Mouse (Mus musculus) megakaryocyte, embryonic 14.5 days (primary cell): Measurements from ENCODE around the gene Atn1. TPM values are rescaled to one million over a fixed set of nuclear protein-coding genes. Genes with fewer than 3 reads are reported as not detected.

Experiments
- H3K27me3 ChIP-seq: replicated peaks from 2 replicates; pipeline ENCODE3; 2012; ENCODE audit warnings: inconsistent platforms
- H3K36me3 ChIP-seq: replicated peaks from 2 replicates; pipeline ENCODE3; 2012; ENCODE audit warnings: low read length, inconsistent platforms, mixed read lengths
- H3K4me1 ChIP-seq: 2 replicates; pipeline ENCODE4 v1.6.1; 2012; ENCODE audit warnings: inconsistent platforms
- H3K4me3 ChIP-seq: replicated peaks from 2 replicates; pipeline ENCODE3; 2012; ENCODE audit warnings: moderate library complexity, mild to moderate bottlenecking, inconsistent platforms
- H3K9me3 ChIP-seq: 2 replicates; pipeline ENCODE4 v1.6.1; 2012; ENCODE audit warnings: inconsistent platforms
- FLI1 ChIP-seq: IDR thresholded peaks from 2 replicates; pipeline ENCODE4 v1.6.1; 2012; ENCODE audit warnings: low read length, inconsistent platforms, mixed read lengths
- GATA1 ChIP-seq: IDR thresholded peaks from 3 replicates; pipeline ENCODE4 v1.6.1; 2012; ENCODE audit warnings: mixed read lengths, low read length, inconsistent platforms, borderline replicate concordance
- polyA plus RNA-seq: library from polyadenylated mRNA; stranded (reverse); fragments of >175 nt; gene quantifications from 2 replicates; pipeline ENCODE4 v1.2.3, GENCODE M21; 2012; ENCODE audit warnings: low replicate concordance; ENCODE audit not compliant: insufficient read depth

Gene Atn1
- polyA plus RNA-seq, 1 experiment: 38.5 TPM

GRCm38 (mm10) chr6:124768704-124769044 is 12.3 kb upstream of the Atn1 start:
- H3K4me1 ChIP-seq: peaks cover 35% of the 10 kb centered on the region
- H3K9me3 ChIP-seq: no peaks in the 10 kb centered on the region
- no peak for TF ChIP-seq GATA1
- no peak for TF ChIP-seq FLI1
- peaks cover 66% of the 10 kb centered on the region for H3K27me3 ChIP-seq
- peak overlapping the region; percentile 93 for H3K4me3 ChIP-seq
- peaks cover 20% of the 10 kb centered on the region for H3K36me3 ChIP-seq

GRCm38 (mm10) chr6:124767920-124768703 is 11.8 kb upstream of the Atn1 start:
- peak overlapping the region; percentile 93 for H3K4me3 ChIP-seq
- TF ChIP-seq FLI1 (no peak), GATA1 (no peak)
- H3K27me3 ChIP-seq: peaks cover 67% of the 10 kb centered on the region
- peaks cover 35% of the 10 kb centered on the region for H3K4me1 ChIP-seq
- H3K9me3 ChIP-seq: no peaks in the 10 kb centered on the region
- H3K36me3 ChIP-seq: peaks cover 25% of the 10 kb centered on the region

DNA sequence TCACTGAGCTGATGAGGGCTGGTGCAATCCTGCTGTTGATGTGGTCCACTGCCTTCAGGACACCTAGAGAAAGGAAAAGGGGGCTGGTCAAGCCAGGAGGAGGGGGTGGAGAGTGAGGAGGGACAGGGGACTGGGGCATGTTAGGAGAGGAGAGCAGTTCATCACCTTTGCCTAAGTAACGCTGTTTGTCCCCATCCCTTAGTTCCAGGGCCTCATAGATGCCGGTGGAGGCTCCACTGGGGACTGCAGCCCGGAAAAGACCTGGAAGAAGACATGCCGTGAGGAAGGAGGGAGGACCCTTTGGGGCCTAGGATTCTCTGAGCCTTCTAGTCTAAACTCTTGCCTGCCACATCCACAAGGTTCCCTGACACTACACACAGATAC is 11.2 kb upstream of the Atn1 start:
- Histone ChIP-seq H3K4me1 (peaks cover 38% of the 10 kb centered on the region), H3K36me3 (peaks cover 31% of the 10 kb centered on the region), H3K9me3 (no peaks in the 10 kb centered on the region), H3K4me3 (peak overlapping the region; percentile 93), H3K27me3 (peaks cover 70% of the 10 kb centered on the region)
- TF ChIP-seq FLI1: no peak
- TF ChIP-seq GATA1: no peak

DNA sequence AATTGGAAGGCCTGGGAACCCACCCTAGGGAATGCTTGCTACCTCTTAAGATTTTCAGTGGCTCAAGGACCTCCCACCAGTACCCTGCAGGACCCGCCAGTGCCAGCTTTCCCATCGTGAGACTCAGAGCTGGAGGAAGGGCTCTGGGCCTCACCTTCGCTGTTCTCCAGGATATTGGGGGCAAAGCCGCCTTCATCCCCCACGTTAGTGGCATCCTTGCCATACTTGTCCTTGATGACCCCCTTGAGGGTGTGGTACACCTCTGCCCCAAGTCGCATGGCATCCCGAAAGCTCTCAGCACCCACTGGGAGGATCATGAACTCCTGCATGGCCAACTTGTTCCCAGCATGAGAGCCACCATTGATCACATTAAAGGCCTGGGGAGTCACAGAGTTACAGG is 9.6 kb upstream of the Atn1 start:
- no peak for TF ChIP-seq GATA1
- no peak for TF ChIP-seq FLI1
- peaks cover 40% of the 10 kb centered on the region for H3K36me3 ChIP-seq

GRCm38 (mm10) chr6:124759259-124759658 is 2.9 kb upstream of the Atn1 start:
- peaks cover 48% of the 10 kb centered on the region for H3K4me1 ChIP-seq
- peaks cover 27% of the 10 kb centered on the region for H3K36me3 ChIP-seq
- H3K4me3 ChIP-seq: peak overlapping the region; percentile 78
- peaks cover 47% of the 10 kb centered on the region for H3K27me3 ChIP-seq
- TF ChIP-seq FLI1 (no peak), GATA1 (no peak)
- H3K9me3 ChIP-seq: no peaks in the 10 kb centered on the region

More for the DNA sequence above, 9.6 kb upstream of the Atn1 start:
- Histone ChIP-seq H3K9me3 (no peaks in the 10 kb centered on the region), H3K27me3 (peaks cover 73% of the 10 kb centered on the region), H3K4me3 (no peak overlapping the region), H3K4me1 (peaks cover 38% of the 10 kb centered on the region)

- H3K9me3 ChIP-seq: no peaks in the 10 kb centered on the region
- peaks cover 25% of the 10 kb centered on the region for H3K36me3 ChIP-seq
- H3K4me3 ChIP-seq: peak overlapping the region; percentile 78
- H3K4me1 ChIP-seq: peaks cover 49% of the 10 kb centered on the region
- no peak for TF ChIP-seq GATA1
- no peak for TF ChIP-seq FLI1
- peaks cover 45% of the 10 kb centered on the region for H3K27me3 ChIP-seq
Measured at GRCm38 (mm10) chr6:124758849-124759232, 2.5 kb upstream of the Atn1 start.

- no peak for TF ChIP-seq FLI1
- no peak for TF ChIP-seq GATA1
- H3K27me3 ChIP-seq: peaks cover 38% of the 10 kb centered on the region
- H3K36me3 ChIP-seq: peaks cover 19% of the 10 kb centered on the region
- H3K9me3 ChIP-seq: no peaks in the 10 kb centered on the region
- peak overlapping the region; percentile 97 for H3K4me3 ChIP-seq
- peaks cover 49% of the 10 kb centered on the region for H3K4me1 ChIP-seq
Measured at GRCm38 (mm10) chr6:124757909-124758848, 1.9 kb upstream of the Atn1 start.

- Histone ChIP-seq H3K27me3 (peaks cover 32% of the 10 kb centered on the region), H3K4me1 (peaks cover 49% of the 10 kb centered on the region), H3K9me3 (no peaks in the 10 kb centered on the region), H3K4me3 (peak overlapping the region; percentile 97), H3K36me3 (peaks cover 15% of the 10 kb centered on the region)
- TF ChIP-seq FLI1 (no peak), GATA1 (no peak)
Measured at GRCm38 (mm10) chr6:124757351-124757880, 1.1 kb upstream of the Atn1 start.

DNA sequence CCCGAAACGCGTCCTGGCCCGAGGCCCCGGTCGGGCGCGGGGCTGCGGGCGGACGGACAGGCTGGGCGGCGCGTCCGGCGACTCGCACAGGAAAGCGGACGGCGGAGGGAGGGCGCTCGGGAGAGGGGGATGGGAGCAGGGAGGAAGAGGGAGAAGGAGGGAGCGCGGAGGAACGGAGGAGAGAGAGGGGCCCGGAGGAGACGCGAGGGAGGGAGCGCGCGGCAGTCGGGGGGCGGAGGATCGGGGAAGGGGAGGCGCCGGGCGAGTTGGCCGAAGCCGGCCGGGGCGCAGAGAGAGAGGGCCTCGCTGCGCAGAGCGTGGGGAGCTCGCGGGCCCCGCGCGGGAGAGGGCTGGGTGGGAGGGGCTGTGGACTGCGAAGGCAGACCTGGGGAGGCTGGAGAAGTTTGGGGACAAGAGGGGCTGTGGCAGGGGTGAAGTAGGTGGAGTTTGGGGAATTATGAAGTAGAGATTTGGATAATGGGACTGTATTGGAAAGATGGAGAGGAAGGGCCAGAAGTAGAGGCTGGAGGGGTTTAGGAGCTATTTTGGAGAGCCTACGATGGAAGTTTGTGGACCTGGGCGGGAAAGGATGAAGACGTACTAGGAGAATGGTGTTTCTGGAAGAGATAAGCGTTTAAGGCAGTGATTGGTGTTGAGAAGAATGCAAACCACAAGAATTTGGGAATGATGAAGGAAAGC is 477 bp upstream of the Atn1 start:
- H3K36me3 ChIP-seq: peaks cover 14% of the 10 kb centered on the region
- no peak for TF ChIP-seq GATA1
- no peak for TF ChIP-seq FLI1
- peaks cover 29% of the 10 kb centered on the region for H3K27me3 ChIP-seq
- H3K4me1 ChIP-seq: peaks cover 55% of the 10 kb centered on the region
- peak overlapping the region; percentile 97 for H3K4me3 ChIP-seq
- no peaks in the 10 kb centered on the region for H3K9me3 ChIP-seq
